Mouse (Mus musculus) adrenal gland, postnatal 4 days (tissue): ENCODE measurements at regions not wholly inside any gene's neighbourhood (a gene's known extent, or its start where the extent isn't known, plus 50 kb on each side); places are given as distances from the start of the nearest gene placed in this dataset.
A peak's percentile ranks its signal among the peaks of the same experiment; 100 is the strongest.

Source experiments
- DNase-seq, 2 experiments: peaks; one replicate each; pipeline ENCODE4 v3.0.0; 2021 to 2022; ENCODE audit warnings: low spot score in 2 of 2, mixed read lengths in 2 of 2

- no peak for DNase-seq
Measured at GRCm38 (mm10) chr15:60762071-60762470, 91.5 kb downstream of the Fam84b start.

- DNase-seq: peak; percentile 33 to 58
Measured at GRCm38 (mm10) chr15:60760015-60760437, 93.6 kb downstream of the Fam84b start.

- no peak for DNase-seq
Measured at GRCm38 (mm10) chr15:60754246-60754645, 99.3 kb downstream of the Fam84b start.

- DNase-seq: no peak
Measured at GRCm38 (mm10) chr15:60739598-60739997, 114.0 kb downstream of the Fam84b start.

- no peak for DNase-seq
Measured at GRCm38 (mm10) chr15:60738258-60738657, 115.3 kb downstream of the Fam84b start.

- no peak for DNase-seq
Measured at GRCm38 (mm10) chr15:60732416-60732815, 121.2 kb downstream of the Fam84b start.

GRCm38 (mm10) chr15:60728754-60729153, 124.8 kb downstream of the Fam84b start:
- no peak for DNase-seq

GRCm38 (mm10) chr15:60728337-60728736, 125.2 kb downstream of the Fam84b start:
- DNase-seq: no peak

GRCm38 (mm10) chr15:60719332-60719731, 134.2 kb downstream of the Fam84b start:
- no peak for DNase-seq

GRCm38 (mm10) chr15:60708678-60709077, 144.9 kb downstream of the Fam84b start:
- DNase-seq: no peak

- no peak for DNase-seq
Measured at GRCm38 (mm10) chr15:60706009-60706408, 147.6 kb downstream of the Fam84b start.

- no peak for DNase-seq
Measured at GRCm38 (mm10) chr15:60701273-60701672, 152.3 kb downstream of the Fam84b start.

- no peak for DNase-seq
Measured at GRCm38 (mm10) chr15:60694746-60695145, 158.8 kb downstream of the Fam84b start.

- DNase-seq: peak in 1 of 2 experiments; percentile 7
Measured at GRCm38 (mm10) chr15:60693751-60694500, 159.7 kb downstream of the Fam84b start.

GRCm38 (mm10) chr15:60692718-60693597, 160.6 kb downstream of the Fam84b start:
- DNase-seq: no peak

GRCm38 (mm10) chr15:60692149-60692548, 161.4 kb downstream of the Fam84b start:
- no peak for DNase-seq

- DNase-seq: no peak
Measured at GRCm38 (mm10) chr15:60677397-60677796, 176.2 kb downstream of the Fam84b start.

GRCm38 (mm10) chr15:60657572-60657971, 196.0 kb downstream of the Fam84b start:
- no peak for DNase-seq

- DNase-seq: no peak
Measured at GRCm38 (mm10) chr15:60655113-60655512, 198.5 kb downstream of the Fam84b start.

GRCm38 (mm10) chr15:60649252-60649651, 204.3 kb downstream of the Fam84b start:
- no peak for DNase-seq

- no peak for DNase-seq
Measured at GRCm38 (mm10) chr15:60641770-60642169, 211.8 kb downstream of the Fam84b start.

- DNase-seq: no peak
Measured at GRCm38 (mm10) chr15:60633457-60633850, 220.1 kb downstream of the Fam84b start.
